Mouse (Mus musculus) small intestine, adult 2 months (tissue): ENCODE measurements at regions not wholly inside any gene's neighbourhood (a gene's known extent, or its start where the extent isn't known, plus 50 kb on each side); places are given as distances from the start of the nearest gene placed in this dataset.

Source experiments
- CTCF ChIP-seq: fragments of 200-500 bp; IDR thresholded peaks from 2 replicates; pipeline ENCODE4 v1.5.1; 2012; ENCODE audit warnings: low read depth, mild to moderate bottlenecking, control low read depth, inconsistent platforms, low read length, moderate library complexity, mixed read lengths; ENCODE audit not compliant: insufficient replicate concordance, insufficient read length; ENCODE audit errors: extremely low read depth
- POLR2A ChIP-seq: fragments of 200-500 bp; IDR thresholded peaks from 2 replicates; pipeline ENCODE4 v1.6.1; 2012; ENCODE audit warnings: low read depth, mild to moderate bottlenecking, control low read depth, inconsistent platforms, low read length, moderate library complexity

GRCm38 (mm10) chr11:65558236-65558635 lies 229.9 kb downstream of the Map2k4 start:
- TF ChIP-seq CTCF (no peak), POLR2A (no peak)
